Mouse (Mus musculus) lung, postnatal 0 days (tissue): ENCODE measurements around the gene Slc39a7. TPM values are rescaled to one million over a fixed set of nuclear protein-coding genes. Genes with fewer than 3 reads are reported as not detected.

Experiments used
- ATAC-seq: fragments of 200-750 bp; cut with Nextera tagmentation; 2 replicates; pipeline ENCODE4 v1.8.0; 2017; ENCODE audit warnings: moderate library complexity
- DNase-seq: peaks from one replicate; pipeline ENCODE4 v3.0.0-alpha.2; 2016; ENCODE audit warnings: low spot score
- H3K27ac ChIP-seq: fragments of 300-500 bp; sonication (generic); 2 replicates; pipeline ENCODE4 v1.5.1; 2014; ENCODE audit warnings: antibody characterized with exemption, mild to moderate bottlenecking, low read length, mixed read lengths
- H3K27me3 ChIP-seq: fragments of 300-500 bp; sonication (generic); replicated peaks from 2 replicates; pipeline ENCODE4 v1.6.1; 2014; ENCODE audit warnings: low read length, mixed read lengths; ENCODE audit not compliant: insufficient read depth
- H3K36me3 ChIP-seq: fragments of 300-500 bp; sonication (generic); 2 replicates; pipeline ENCODE4 v1.6.1; 2014; ENCODE audit warnings: low read length, mixed read lengths; ENCODE audit not compliant: insufficient read depth
- H3K4me1 ChIP-seq: fragments of 300-500 bp; sonication (generic); 2 replicates; pipeline ENCODE4 v1.6.1; 2014; ENCODE audit warnings: antibody characterized with exemption, low read depth, low read length, mixed read lengths; ENCODE audit not compliant: insufficient read depth
- H3K4me2 ChIP-seq: fragments of 300-500 bp; sonication (generic); replicated peaks from 2 replicates; pipeline ENCODE4 v1.6.1; 2014; ENCODE audit warnings: low read depth, mild to moderate bottlenecking, low read length, moderate library complexity, mixed read lengths
- H3K4me3 ChIP-seq: fragments of 300-500 bp; sonication (generic); 2 replicates; pipeline ENCODE4 v1.5.1; 2014; ENCODE audit warnings: low read depth, low read length
- H3K9ac ChIP-seq: fragments of 300-500 bp; sonication (generic); replicated peaks from 2 replicates; pipeline ENCODE4 v1.6.1; 2014; ENCODE audit warnings: low read depth, mild to moderate bottlenecking
- H3K9me3 ChIP-seq: fragments of 300-500 bp; sonication (generic); 2 replicates; pipeline ENCODE4 v1.6.1; 2016; ENCODE audit warnings: low read length, mixed read lengths
- CTCF ChIP-seq: IDR thresholded peaks from 2 replicates; pipeline ENCODE4 v1.5.1; 2016; ENCODE audit warnings: antibody characterized with exemption, mild to moderate bottlenecking
- EP300 ChIP-seq: IDR thresholded peaks from 2 replicates; pipeline ENCODE4 v1.6.1; 2016; ENCODE audit warnings: antibody characterized with exemption, mild to moderate bottlenecking, control low read depth
- WGBS: fragments of 180-500 bp; shearing (Covaris S2); extraction: QIAGEN DNeasy Blood & Tissue Kit; methylation state at CpG from one replicate; pipeline ENCODE4 v1.1.7; 2014; 5-methylcytosine and 5-hydroxymethylcytosine counted together
- polyA plus RNA-seq: library from polyadenylated mRNA; unstranded; fragments of >200 nt; fragmentation: Nextera tagmentation; extraction: Ambion mirVana; gene quantifications from 2 replicates; pipeline ENCODE4 v1.2.1, GENCODE M21; 2015

Gene Slc39a7
- polyA plus RNA-seq, 1 experiment from 2014 or later, result 130 TPM

DNA sequence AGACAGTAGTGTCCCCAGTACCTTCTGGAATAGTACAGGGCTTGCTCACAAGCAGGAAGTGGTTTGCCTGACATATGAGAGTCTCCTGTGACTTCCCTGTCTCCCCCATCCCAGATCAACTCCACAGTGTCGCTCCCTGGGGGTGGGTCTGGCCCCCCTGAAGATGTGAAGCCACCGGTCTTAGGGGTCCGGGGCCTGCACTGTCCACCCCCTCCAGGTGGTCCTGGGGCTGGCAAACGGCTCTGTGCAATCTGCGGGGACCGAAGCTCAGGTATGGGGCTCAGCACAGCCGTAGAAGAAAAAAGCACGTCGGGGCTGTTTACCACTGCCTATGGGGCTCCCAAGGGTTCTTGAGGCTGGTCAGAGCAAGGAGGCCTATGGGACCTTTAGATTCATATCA lies 2.0 kb upstream of the Slc39a7 start:
- Histone ChIP-seq H3K9ac (no peak overlapping the region), H3K27me3 (no peaks in the 10 kb centered on the region), H3K4me3 (no peak overlapping the region), H3K9me3 (no peaks in the 10 kb centered on the region), H3K4me1 (peaks cover 31% of the 10 kb centered on the region), H3K4me2 (no peak overlapping the region; the same call in 1 of the 2 replicates), H3K36me3 (peaks cover 23% of the 10 kb centered on the region), H3K27ac (no peak overlapping the region)
- DNase-seq (no peak), ATAC-seq (no peak)
- WGBS, result 91% methylated on average over 9 of the region's 9 CpGs
- TF ChIP-seq EP300 (no peak), CTCF (no peak)

- DNase-seq, result no peak
- Histone ChIP-seq H3K4me1 (peaks cover 28% of the 10 kb centered on the region), H3K36me3 (peaks cover 23% of the 10 kb centered on the region), H3K9me3 (no peaks in the 10 kb centered on the region), H3K4me2 (peak overlapping the region; percentile 82), H3K27ac (peak overlapping the region; percentile 98), H3K9ac (peak overlapping the region; percentile 91; the same call in 1 of the 2 replicates), H3K27me3 (no peaks in the 10 kb centered on the region), H3K4me3 (peak overlapping the region; percentile 94; the same call in 1 of the 2 replicates)
- WGBS, result 36% methylated on average over 9 of the region's 9 CpGs
- no peak for ATAC-seq
- TF ChIP-seq CTCF, result no peak
- no peak for TF ChIP-seq EP300
Measured at GRCm38 (mm10) chr17:34032806-34033205, 1.3 kb upstream of the Slc39a7 start.

DNA sequence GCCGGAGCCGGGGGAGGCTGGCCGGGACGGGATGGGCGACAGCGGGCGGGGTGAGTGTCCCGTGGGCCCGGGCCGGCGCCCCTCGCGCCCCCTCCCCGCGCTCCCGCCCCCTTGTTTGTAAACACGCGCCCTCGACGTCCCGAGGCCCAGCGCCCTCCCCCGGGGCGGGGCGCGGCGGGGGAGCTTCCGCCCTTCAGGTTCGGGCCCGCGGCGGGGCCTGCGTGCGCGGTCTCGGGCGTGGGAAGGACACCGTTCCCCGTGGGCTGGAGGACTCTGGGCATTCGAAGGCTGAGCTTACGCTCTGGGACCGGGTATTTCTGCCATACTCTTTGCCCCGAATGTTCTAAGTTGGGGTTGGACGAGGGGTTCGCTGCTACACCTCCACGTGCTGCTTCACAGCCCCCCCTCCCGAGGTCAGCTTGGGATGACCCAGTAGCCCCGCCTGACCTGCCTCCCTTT lies 721 bp upstream of the Slc39a7 start:
- Histone ChIP-seq H3K9ac (peak overlapping the region; percentile 91), H3K27ac (peak overlapping the region; percentile 98), H3K4me1 (peaks cover 31% of the 10 kb centered on the region), H3K36me3 (peaks cover 23% of the 10 kb centered on the region), H3K4me3 (peak overlapping the region; percentile 94), H3K4me2 (peak overlapping the region; percentile 82), H3K27me3 (no peaks in the 10 kb centered on the region), H3K9me3 (no peaks in the 10 kb centered on the region)
- DNase-seq, result peak; percentile 71
- peak; percentile 32 for ATAC-seq
- WGBS, result 0% methylated on average over 19 of the region's 48 CpGs
- TF ChIP-seq EP300 (no peak), CTCF (no peak; the same call in 1 of the 2 replicates)

DNA sequence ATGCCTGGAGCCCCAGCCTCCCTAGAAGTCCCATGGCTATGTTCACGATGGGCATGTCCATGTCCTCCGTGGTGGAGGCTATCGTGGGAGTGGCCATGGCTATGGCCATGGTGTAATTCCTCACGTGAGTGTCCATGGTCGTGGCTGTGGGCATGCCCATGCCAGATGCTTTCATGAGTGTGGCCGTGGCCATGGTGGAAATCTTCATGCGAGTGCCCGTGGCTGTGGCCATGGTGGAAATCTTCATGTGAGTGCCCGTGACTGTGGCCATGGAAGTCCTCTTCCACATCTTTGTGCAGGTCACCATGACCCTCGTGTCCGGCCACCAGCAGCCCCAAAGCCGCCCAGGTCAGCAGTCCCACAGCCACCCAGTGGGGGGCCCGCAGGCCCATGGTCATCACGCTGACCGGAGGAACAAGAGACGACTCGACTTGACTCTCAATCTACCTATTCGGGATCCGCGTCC lies 588 bp downstream of the Slc39a7 start:
- peak overlapping the region; percentile 91 for H3K9ac ChIP-seq
- peak overlapping the region; percentile 98 for H3K27ac ChIP-seq
- WGBS, result 2% methylated on average over 20 of the region's 20 CpGs
- H3K27me3 ChIP-seq, result no peaks in the 10 kb centered on the region
- DNase-seq (peak; percentile 49), ATAC-seq (peak; percentile 5)
- TF ChIP-seq EP300 (no peak), CTCF (peak; percentile 38)
- no peaks in the 10 kb centered on the region for H3K9me3 ChIP-seq
- peaks cover 15% of the 10 kb centered on the region for H3K36me3 ChIP-seq
- peak overlapping the region; percentile 94 for H3K4me3 ChIP-seq
- H3K4me2 ChIP-seq, result peak overlapping the region; percentile 89
- peaks cover 36% of the 10 kb centered on the region for H3K4me1 ChIP-seq

DNA sequence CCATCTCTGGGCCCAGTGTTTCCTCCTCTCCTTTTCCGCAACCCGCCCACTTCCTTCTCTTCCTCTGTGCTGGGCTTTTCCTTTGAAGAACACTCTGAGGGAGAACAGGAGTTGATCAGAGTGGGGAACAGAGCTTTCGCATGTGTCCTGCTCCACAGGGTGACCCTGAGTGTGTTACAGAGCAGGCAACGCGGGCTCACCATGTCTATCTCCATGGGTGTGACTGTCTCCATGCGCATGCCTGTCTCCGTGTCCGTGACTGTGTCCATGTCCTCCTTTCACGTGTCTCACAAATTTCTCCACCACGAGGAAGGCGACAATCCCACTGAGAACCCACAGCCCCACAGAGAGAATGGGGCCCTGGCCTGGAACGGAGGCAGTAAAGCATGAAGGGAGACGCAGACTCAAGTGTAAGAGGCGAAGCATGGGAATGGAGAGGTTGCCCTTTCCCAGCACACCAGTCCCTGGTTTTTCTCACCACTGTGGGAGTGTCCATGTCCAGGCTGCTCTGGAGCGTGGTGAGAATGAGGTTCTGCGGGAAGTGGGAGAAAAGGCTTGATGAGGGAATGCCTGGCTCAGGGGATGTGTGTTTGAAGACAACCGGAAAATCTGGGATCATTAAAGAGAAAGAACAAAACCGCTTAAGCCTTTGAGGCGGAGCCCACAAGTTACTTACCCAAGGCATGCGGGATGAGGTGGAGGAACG lies 1.4 kb downstream of the Slc39a7 start:
- Histone ChIP-seq H3K4me3 (peak overlapping the region; percentile 94), H3K27ac (no peak overlapping the region), H3K27me3 (no peaks in the 10 kb centered on the region), H3K9ac (peak overlapping the region; percentile 8; the same call in 1 of the 2 replicates), H3K9me3 (no peaks in the 10 kb centered on the region), H3K4me2 (peak overlapping the region; percentile 89), H3K4me1 (peaks cover 40% of the 10 kb centered on the region), H3K36me3 (peaks cover 13% of the 10 kb centered on the region)
- 68% methylated on average over 21 of the region's 21 CpGs for WGBS
- DNase-seq, result no peak
- ATAC-seq, result no peak
- TF ChIP-seq EP300, result no peak

DNA sequence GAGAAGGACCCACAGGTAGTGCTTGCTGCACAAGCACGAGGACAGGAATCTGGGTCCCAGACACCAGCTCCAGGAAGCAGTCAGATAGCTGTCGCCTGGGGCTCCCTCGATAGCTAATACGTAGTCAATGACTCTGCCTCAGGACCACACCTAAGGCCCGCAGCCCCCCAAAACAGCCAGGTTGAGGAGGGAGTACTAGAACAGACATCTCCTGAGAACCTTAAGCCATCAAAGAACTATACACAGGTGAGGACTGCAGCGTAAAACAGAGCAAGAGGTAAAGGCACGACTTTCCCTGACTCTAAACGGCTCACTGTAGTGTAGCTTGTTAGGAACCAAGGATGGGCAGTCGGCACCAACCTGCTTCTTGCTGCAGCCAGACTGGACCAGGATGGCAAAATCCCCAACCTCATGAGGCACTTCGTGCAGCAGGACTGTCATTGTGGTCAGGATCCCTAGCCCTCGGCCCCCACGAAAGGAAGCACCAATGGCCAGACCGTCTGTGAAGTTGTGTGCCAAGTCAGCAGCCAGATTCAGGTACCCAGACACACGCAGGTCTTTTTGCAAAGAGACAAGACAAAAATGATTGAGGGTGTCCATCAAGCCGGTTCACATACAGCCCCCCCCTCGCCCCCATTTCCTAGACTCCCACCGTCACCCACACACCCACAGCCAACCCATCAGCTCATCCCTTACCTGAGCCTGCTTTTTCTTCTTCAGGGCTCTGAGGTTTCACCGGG lies 2.2 kb downstream of the Slc39a7 start:
- Histone ChIP-seq H3K27ac (no peak overlapping the region), H3K4me3 (no peak overlapping the region), H3K4me1 (peaks cover 40% of the 10 kb centered on the region), H3K9me3 (no peaks in the 10 kb centered on the region), H3K4me2 (no peak overlapping the region), H3K36me3 (peaks cover 13% of the 10 kb centered on the region), H3K27me3 (no peaks in the 10 kb centered on the region), H3K9ac (0 out of 2 replicates have a peak overlapping the region, but pooled peaks have one; percentile 8)
- WGBS, result 86% methylated on average over 18 of the region's 18 CpGs
- ATAC-seq, result no peak
- no peak for DNase-seq
- TF ChIP-seq EP300 (no peak), CTCF (no peak)
